Mouse (Mus musculus) embryonic facial prominence, embryonic 10.5 days (tissue): ENCODE data around the gene Gsg1. TPM values are rescaled to one million over a fixed set of nuclear protein-coding genes. Genes with fewer than 3 reads are reported as not detected.
A peak's percentile ranks its signal among the peaks of the same experiment; 100 is the strongest.

Experiments used
- DNase-seq: peaks from one replicate; pipeline ENCODE4 v3.0.0-alpha.2; 2017; ENCODE audit warnings: low spot score
- H3K27ac ChIP-seq: fragments of 300-500 bp; sonication (generic); replicated peaks from 2 replicates; pipeline ENCODE4 v1.5.1; 2016; ENCODE audit warnings: mild to moderate bottlenecking
- H3K27me3 ChIP-seq: fragments of 300-500 bp; sonication (generic); replicated peaks from 2 replicates; pipeline ENCODE4 v1.6.1; 2016; ENCODE audit warnings: low read depth, mild to moderate bottlenecking; ENCODE audit not compliant: poor library complexity, severe bottlenecking
- H3K36me3 ChIP-seq: fragments of 300-500 bp; sonication (generic); replicated peaks from 2 replicates; pipeline ENCODE4 v1.6.1; 2016; ENCODE audit warnings: mild to moderate bottlenecking, moderate library complexity
- H3K4me1 ChIP-seq: fragments of 300-500 bp; sonication (generic); 2 replicates; pipeline ENCODE4 v1.6.1; 2016
- H3K4me3 ChIP-seq: fragments of 300-500 bp; sonication (generic); 2 replicates; pipeline ENCODE4 v1.5.1; 2016; ENCODE audit warnings: mild to moderate bottlenecking, moderate library complexity
- H3K9me3 ChIP-seq: fragments of 300-500 bp; sonication (generic); 2 replicates; pipeline ENCODE4 v1.6.1; 2016; ENCODE audit warnings: mild to moderate bottlenecking
- WGBS: fragments of 180-500 bp; shearing (Covaris S2); methylation state at CpG from one replicate; pipeline ENCODE4 v1.1.7; 2016; 5-methylcytosine and 5-hydroxymethylcytosine counted together
- polyA plus RNA-seq: library from polyadenylated mRNA; unstranded; fragments of >200 nt; fragmentation: Nextera tagmentation; extraction: Ambion mirVana; gene quantifications from 2 replicates; pipeline ENCODE4 v1.2.1, GENCODE M21; 2016

Gene Gsg1
- polyA plus RNA-seq, 1 experiment from 2014 or later, result 0.55 TPM

- Histone ChIP-seq H3K4me1 (peaks cover 17% of the 10 kb centered on the region), H3K4me3 (peak overlapping the region; percentile 91), H3K27me3 (peaks cover 12% of the 10 kb centered on the region; the same call in 1 of the 2 replicates), H3K27ac (no peak overlapping the region; the same call in 1 of the 2 replicates), H3K9me3 (no peaks in the 10 kb centered on the region), H3K36me3 (no peaks in the 10 kb centered on the region)
- no peak for DNase-seq
- WGBS, result 49% methylated on average over 6 of the region's 6 CpGs
These were observed 55.4 kb downstream of the Gsg1 start for GRCm38 (mm10) chr6:135198726-135199125.

- Histone ChIP-seq H3K4me1 (peaks cover 24% of the 10 kb centered on the region), H3K36me3 (no peaks in the 10 kb centered on the region), H3K27ac (peak within 1 kb of the TSS; percentile 92), H3K9me3 (no peaks in the 10 kb centered on the region), H3K27me3 (peaks cover 12% of the 10 kb centered on the region; the same call in 1 of the 2 replicates), H3K4me3 (peak within 1 kb of the TSS; percentile 91)
- under 1% methylated on average over 52 of the region's 52 CpGs for WGBS
- DNase-seq, result peak; percentile 87
These were observed 56.1 kb downstream of the Gsg1 start, which contains the start of the genes Fam234b and Hebp1 for GRCm38 (mm10) chr6:135197921-135198532. TSS of gene Fam234b (plus strand) at chr6:135197977. TSS of gene Hebp1 (minus strand) at chr6:135198022.

GRCm38 (mm10) chr6:135197446-135197845 is 56.7 kb downstream of the Gsg1 start:
- Histone ChIP-seq H3K36me3 (no peaks in the 10 kb centered on the region), H3K27ac (peak overlapping the region; percentile 92), H3K9me3 (no peaks in the 10 kb centered on the region), H3K4me1 (peaks cover 28% of the 10 kb centered on the region), H3K27me3 (peaks cover 12% of the 10 kb centered on the region; the same call in 1 of the 2 replicates), H3K4me3 (peak overlapping the region; percentile 91)
- 21% methylated on average over 7 of the region's 7 CpGs for WGBS
- no peak for DNase-seq

- no peaks in the 10 kb centered on the region for H3K9me3 ChIP-seq
- peaks cover 12% of the 10 kb centered on the region; the same call in 1 of the 2 replicates for H3K27me3 ChIP-seq
- H3K36me3 ChIP-seq, result no peaks in the 10 kb centered on the region
- WGBS, result 80% methylated on average over 8 of the region's 8 CpGs
- H3K4me1 ChIP-seq, result peaks cover 28% of the 10 kb centered on the region
- H3K4me3 ChIP-seq, result no peak overlapping the region
- no peak for DNase-seq
- H3K27ac ChIP-seq, result no peak overlapping the region
These were observed 57.4 kb downstream of the Gsg1 start for GRCm38 (mm10) chr6:135196707-135197106.

- H3K4me1 ChIP-seq, result peaks cover 32% of the 10 kb centered on the region
- 83% methylated on average over 4 of the region's 4 CpGs for WGBS
- no peak for DNase-seq
- H3K4me3 ChIP-seq, result no peak overlapping the region
- H3K27me3 ChIP-seq, result peaks cover 12% of the 10 kb centered on the region; the same call in 1 of the 2 replicates
- no peaks in the 10 kb centered on the region for H3K9me3 ChIP-seq
- no peaks in the 10 kb centered on the region for H3K36me3 ChIP-seq
- H3K27ac ChIP-seq, result no peak overlapping the region
These were observed 59.2 kb downstream of the Gsg1 start for GRCm38 (mm10) chr6:135194907-135195306.

- 31% methylated on average over 4 of the region's 4 CpGs for WGBS
- no peaks in the 10 kb centered on the region for H3K36me3 ChIP-seq
- no peak for DNase-seq
- no peak overlapping the region for H3K4me3 ChIP-seq
- H3K27ac ChIP-seq, result no peak overlapping the region
- H3K9me3 ChIP-seq, result no peaks in the 10 kb centered on the region
- H3K27me3 ChIP-seq, result peaks cover 12% of the 10 kb centered on the region; the same call in 1 of the 2 replicates
- peaks cover 31% of the 10 kb centered on the region for H3K4me1 ChIP-seq
These were observed 60.4 kb downstream of the Gsg1 start for GRCm38 (mm10) chr6:135193733-135194132.

- H3K27ac ChIP-seq, result no peak overlapping the region
- 75% methylated on average over 8 of the region's 8 CpGs for WGBS
These were observed 61.2 kb downstream of the Gsg1 start for GRCm38 (mm10) chr6:135192993-135193392.

GRCm38 (mm10) chr6:135191906-135192305 is 62.2 kb downstream of the Gsg1 start:
- Histone ChIP-seq H3K4me3 (no peak overlapping the region), H3K36me3 (no peaks in the 10 kb centered on the region), H3K4me1 (peaks cover 24% of the 10 kb centered on the region), H3K27ac (no peak overlapping the region), H3K9me3 (no peaks in the 10 kb centered on the region), H3K27me3 (peaks cover 12% of the 10 kb centered on the region; the same call in 1 of the 2 replicates)
- no peak for DNase-seq
- 87% methylated on average over 1 of the region's 1 CpGs for WGBS

More at GRCm38 (mm10) chr6:135192993-135193392, 61.2 kb downstream of the Gsg1 start:
- Histone ChIP-seq H3K4me1 (peaks cover 25% of the 10 kb centered on the region), H3K9me3 (no peaks in the 10 kb centered on the region), H3K4me3 (no peak overlapping the region), H3K27me3 (peaks cover 12% of the 10 kb centered on the region; the same call in 1 of the 2 replicates), H3K36me3 (no peaks in the 10 kb centered on the region)
- DNase-seq, result no peak

- no peak for DNase-seq
- no peaks in the 10 kb centered on the region for H3K9me3 ChIP-seq
- no peaks in the 10 kb centered on the region for H3K36me3 ChIP-seq
- peak overlapping the region; percentile 40; the same call in 1 of the 2 replicates for H3K27ac ChIP-seq
- 62% methylated on average over 6 of the region's 6 CpGs for WGBS
- H3K27me3 ChIP-seq, result peaks cover 4% of the 10 kb centered on the region; the same call in 1 of the 2 replicates
- peaks cover 31% of the 10 kb centered on the region for H3K4me1 ChIP-seq
- no peak overlapping the region for H3K4me3 ChIP-seq
These were observed 64.0 kb downstream of the Gsg1 start for GRCm38 (mm10) chr6:135190122-135190521.

- Histone ChIP-seq H3K36me3 (no peaks in the 10 kb centered on the region), H3K9me3 (no peaks in the 10 kb centered on the region), H3K27me3 (0 out of 2 replicates have a peak, but pooled peaks cover under 1% of the 10 kb centered on the region), H3K4me3 (no peak overlapping the region), H3K4me1 (peaks cover 25% of the 10 kb centered on the region), H3K27ac (no peak overlapping the region)
- WGBS, result 78% methylated on average over 4 of the region's 4 CpGs
- no peak for DNase-seq
These were observed 65.5 kb downstream of the Gsg1 start for GRCm38 (mm10) chr6:135188629-135189028.

Other genes with a start within 250 kb of the Gsg1 start
- 113 and 117 TPM in 2 replicates for gene Ddx47, start 242.7 kb downstream of the Gsg1 start, polyA plus RNA-seq
- 2.5 and 2.8 TPM in 2 replicates for gene Gprc5a, start 188.7 kb downstream of the Gsg1 start, polyA plus RNA-seq
- gene Gprc5d, start 136.1 kb downstream of the Gsg1 start, polyA plus RNA-seq, result not detected in 2 replicates
- 18.4 and 20.1 TPM in 2 replicates for gene Fam234b, start 56.4 kb downstream of the Gsg1 start, polyA plus RNA-seq
- 4.1 and 5.2 TPM in 2 replicates for gene Hebp1, start 56.3 kb downstream of the Gsg1 start, polyA plus RNA-seq
- gene Pbp2, start 56.1 kb upstream of the Gsg1 start, polyA plus RNA-seq, result not detected in 2 replicates
- 4.3 and 7.7 TPM in 2 replicates for gene Emp1, start 108.2 kb upstream of the Gsg1 start, polyA plus RNA-seq